Mouse (Mus musculus) liver, embryonic 16.5 days (tissue): ENCODE results near the gene Ngrn. TPM values are rescaled to one million over a fixed set of nuclear protein-coding genes. Genes with fewer than 3 reads are reported as not detected.

ENCODE experiments used
- ATAC-seq: fragments of 200-750 bp; cut with Nextera tagmentation; 2 replicates; pipeline ENCODE4 v1.8.0; 2017; ENCODE audit warnings: low read depth, mild to moderate bottlenecking, moderate number of reproducible peaks, moderate library complexity
- H3K27ac ChIP-seq: fragments of 300-500 bp; sonication (generic); 2 replicates; pipeline ENCODE4 v1.5.1; 2014; ENCODE audit warnings: mild to moderate bottlenecking, low read length
- H3K27me3 ChIP-seq: fragments of 300-500 bp; sonication (generic); 2 replicates; pipeline ENCODE4 v1.6.1; 2014; ENCODE audit warnings: low read depth, low read length, mixed read lengths; ENCODE audit not compliant: control insufficient read depth, insufficient read depth
- H3K36me3 ChIP-seq: fragments of 300-500 bp; sonication (generic); 2 replicates; pipeline ENCODE4 v1.6.1; 2014; ENCODE audit warnings: mild to moderate bottlenecking; ENCODE audit not compliant: control insufficient read depth, insufficient read depth
- H3K4me1 ChIP-seq: fragments of 300-500 bp; sonication (generic); 2 replicates; pipeline ENCODE4 v1.6.1; 2014; ENCODE audit warnings: low read depth, low read length, mixed read lengths; ENCODE audit not compliant: control insufficient read depth
- H3K4me2 ChIP-seq: fragments of 300-500 bp; sonication (generic); 2 replicates; pipeline ENCODE4 v1.6.1; 2014; ENCODE audit warnings: low read depth, low read length, mixed read lengths
- H3K4me3 ChIP-seq: fragments of 300-500 bp; sonication (generic); 2 replicates; pipeline ENCODE4 v1.5.1; 2014; ENCODE audit warnings: low read depth, mild to moderate bottlenecking, low read length
- H3K9ac ChIP-seq: fragments of 300-500 bp; sonication (generic); 2 replicates; pipeline ENCODE4 v1.6.1; 2014; ENCODE audit warnings: low read depth, low read length
- H3K9me3 ChIP-seq: fragments of 300-500 bp; sonication (generic); replicated peaks from 2 replicates; pipeline ENCODE4 v1.6.1; 2016; ENCODE audit warnings: low read length; ENCODE audit not compliant: control insufficient read depth
- WGBS: fragments of 180-500 bp; shearing (Covaris S2); extraction: QIAGEN DNeasy Blood & Tissue Kit; methylation state at CpG from one replicate; pipeline ENCODE4 v1.1.7; 2014; ENCODE audit not compliant: insufficient replicate concordance; 5-methylcytosine and 5-hydroxymethylcytosine counted together
- polyA plus RNA-seq: library from polyadenylated mRNA; unstranded; fragments of >200 nt; fragmentation: Nextera tagmentation; extraction: Ambion mirVana; gene quantifications from 2 replicates; pipeline ENCODE4 v1.2.1, GENCODE M21; 2015

The Ngrn gene
- polyA plus RNA-seq, 1 experiment from 2014 or later, result 26.3 TPM

GRCm38 (mm10) chr7:80310771-80311170, 49.8 kb downstream of the Ngrn start:
- WGBS, result 81% methylated on average over 7 of the region's 7 CpGs
- no peak for ATAC-seq
- H3K36me3 ChIP-seq, result peaks cover 98% of the 10 kb centered on the region

More at GRCm38 (mm10) chr7:80310771-80311170, 49.8 kb downstream of the Ngrn start:
- H3K4me1 ChIP-seq, result no peaks in the 10 kb centered on the region
- H3K9me3 ChIP-seq, result no peaks in the 10 kb centered on the region
- H3K27me3 ChIP-seq, result no peaks in the 10 kb centered on the region; the same call in 1 of the 2 replicates
- no peak overlapping the region for H3K4me3 ChIP-seq
- H3K27ac ChIP-seq, result no peak overlapping the region
- no peak overlapping the region for H3K9ac ChIP-seq
- H3K4me2 ChIP-seq, result no peak overlapping the region

Other genes with a start within 250 kb of the Ngrn start
- 6.8 and 7.4 TPM in 2 replicates for gene Zfp710, start 236.4 kb upstream of the Ngrn start, polyA plus RNA-seq
- gene Idh2, start 145.8 kb upstream of the Ngrn start, polyA plus RNA-seq, result 204 and 221 TPM in 2 replicates
- gene Sema4b, start 74.4 kb upstream of the Ngrn start, polyA plus RNA-seq, result 13.4 and 14.4 TPM in 2 replicates
- 76.4 and 77.0 TPM in 2 replicates for gene Cib1, start 28.4 kb upstream of the Ngrn start, polyA plus RNA-seq
- 1.5 and 1.7 TPM in 2 replicates for gene Gdpgp1, start 28.4 kb upstream of the Ngrn start, polyA plus RNA-seq
- gene Ttll13, start 14.8 kb upstream of the Ngrn start, polyA plus RNA-seq, result 0.16 and 0.42 TPM in 2 replicates
- 4.3 and 5.0 TPM in 2 replicates for gene Vps33b, start 8.4 kb downstream of the Ngrn start, polyA plus RNA-seq
- 125 and 133 TPM in 2 replicates for gene Prc1, start 33.2 kb downstream of the Ngrn start, polyA plus RNA-seq
- gene Rccd1, start 63.2 kb downstream of the Ngrn start, polyA plus RNA-seq, result 2.3 and 2.6 TPM in 2 replicates
- 9.0 and 9.3 TPM in 2 replicates for gene Unc45a, start 79.8 kb downstream of the Ngrn start, polyA plus RNA-seq
- gene Hddc3, start 81.9 kb downstream of the Ngrn start, polyA plus RNA-seq, result 3.1 and 3.5 TPM in 2 replicates
- 2.6 and 3.1 TPM in 2 replicates for gene Man2a2, start 110.2 kb downstream of the Ngrn start, polyA plus RNA-seq
- 16.5 and 18.2 TPM in 2 replicates for gene Fes, start 126.7 kb downstream of the Ngrn start, polyA plus RNA-seq
- gene Furin, start 144.2 kb downstream of the Ngrn start, polyA plus RNA-seq, result 5.6 and 6.2 TPM in 2 replicates